Mouse (Mus musculus) myocyte (in vitro differentiated cells): ENCODE results near the gene Ifna15.

Source experiments
- MYOD1 ChIP-seq, 3 experiments: IDR thresholded peaks; one replicate each; pipeline ENCODE4 v1.6.1; 2011; ENCODE audit warnings: control low read depth in 2 of 3, low read depth in 2 of 3, mild to moderate bottlenecking in 2 of 3, moderate library complexity in 1 of 3; ENCODE audit not compliant: insufficient read length in 2 of 3, control insufficient read depth in 1 of 3
- POLR2A ChIP-seq: IDR thresholded peaks from one replicate; pipeline ENCODE4 v1.6.1; 2011; ENCODE audit warnings: low read depth, mild to moderate bottlenecking, control low read depth, moderate library complexity; ENCODE audit not compliant: insufficient read length

DNA sequence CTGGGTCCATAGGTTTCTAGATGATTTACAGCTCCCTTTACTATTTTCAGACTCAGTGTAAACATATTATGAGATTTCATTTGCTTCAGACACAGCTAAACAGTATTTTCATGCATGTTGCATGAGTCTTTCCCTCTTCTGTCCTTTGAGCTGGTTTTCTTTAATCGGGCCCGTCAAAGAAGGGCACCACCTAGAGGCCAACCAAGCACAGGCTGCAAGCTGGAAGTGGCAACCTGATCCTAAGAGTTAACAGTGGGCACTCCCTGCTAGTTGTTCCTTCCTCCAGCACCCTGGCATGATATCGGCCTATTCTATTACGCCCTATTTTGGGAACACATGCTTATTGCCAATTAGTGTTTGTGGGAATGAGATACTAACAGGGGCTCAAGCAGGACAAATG lies 43.6 kb downstream of the Ifna15 start:
- TF ChIP-seq POLR2A (no peak), MYOD1 (IDR thresholded peaks at IDR 0.05; ENCODE audit: control insufficient read depth in 1 of 3, insufficient read length in 2 of 3, low read depth in 2 of 3) (no peak)
